ENCODE assay signal across 10 mouse cellular contexts in the genomic region with DNA sequence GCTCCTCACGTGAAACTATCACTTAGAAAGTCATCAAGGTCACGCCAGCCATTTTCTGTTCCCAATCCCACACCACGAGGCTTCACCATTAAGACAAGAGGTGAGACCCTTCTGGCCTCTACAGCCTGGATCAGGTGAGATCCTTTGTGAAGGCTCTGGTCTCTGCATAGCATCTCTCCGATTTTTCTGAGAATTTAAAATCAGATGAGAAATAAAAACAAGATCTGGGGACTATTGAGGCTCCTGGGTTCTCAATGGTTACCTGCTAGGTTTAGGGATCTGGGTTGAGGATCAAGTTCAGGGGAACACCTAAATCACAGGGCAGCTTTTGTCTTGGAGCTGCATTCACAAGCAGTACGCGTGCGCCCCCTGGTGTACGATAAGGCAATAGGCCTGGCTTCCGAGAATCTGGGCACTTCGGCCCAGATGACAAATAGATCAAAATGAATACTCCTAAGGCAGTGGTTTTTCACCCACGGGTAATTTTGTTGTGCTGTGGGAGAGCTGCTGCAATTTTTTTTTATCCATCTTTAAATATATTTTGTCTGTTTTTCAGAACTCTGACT. TPM values are rescaled to one million over a fixed set of nuclear protein-coding genes. Genes with fewer than 3 reads are reported as not detected.
A peak's percentile ranks its signal among the peaks of the same experiment; 100 is the strongest.
DNase-seq lines count a peak whose midpoint lies in the region; ATAC-seq and TF ChIP-seq lines count a peak whose summit lies in the region.
"Had no signal": no experiment of that assay in that cellular context is flagged by ENCODE, and none has a peak within 500 bp of the region (broad histone marks: within the 10 kb centered on the region; RNA-seq: fewer than 3 reads in every experiment).

No protein-coding gene starts in this region.

- peaks cover 12% of the 10 kb centered on the region for H3K4me1 ChIP-seq in intestine, postnatal 0 days (replicated peaks; ENCODE audit: control insufficient read depth, insufficient read depth, low read length)
- H3K4me1 ChIP-seq in intestine, embryonic 15.5 days (replicated peaks), result peaks cover 38% of the 10 kb centered on the region
- H3K4me1 ChIP-seq in embryonic facial prominence, embryonic 10.5 days, result peaks cover 57% of the 10 kb centered on the region
- H3K4me1 ChIP-seq in limb, embryonic 11.5 days (ENCODE audit: control insufficient read depth, insufficient read depth, low read length), result peaks cover 19% of the 10 kb centered on the region

- H3K4me2 ChIP-seq in intestine, postnatal 0 days (replicated peaks; ENCODE audit: low read depth), result no peak overlapping the region
- H3K4me2 ChIP-seq in intestine, embryonic 15.5 days (replicated peaks), result no peak overlapping the region
- H3K4me2 ChIP-seq in limb, embryonic 11.5 days (ENCODE audit: low read depth, severe bottlenecking), result no peak overlapping the region
- H3K4me2 ChIP-seq: neural tube, embryonic 12.5 days had no signal

- peak; percentile 98 for TF ChIP-seq CTCF in intestine, postnatal 0 days (IDR thresholded peaks at IDR 0.05; ENCODE audit: low read depth)

- DNase-seq in adrenal gland, postnatal 25 days, result peak; percentile 87
- peak; percentile 88 for DNase-seq in embryonic facial prominence, embryonic 10.5 days (ENCODE audit: low spot score)
- DNase-seq in limb, embryonic 11.5 days (ENCODE audit: low spot score), result peak; percentile 92
- DNase-seq in ovary, postnatal 36 days (ENCODE audit: low spot score), result peak; percentile 79
- DNase-seq in thymus, postnatal 10 days (ENCODE audit: low spot score in 2 of 2), result peak; percentile 66 to 90

- no peaks in the 10 kb centered on the region for H3K36me3 ChIP-seq in intestine, postnatal 0 days (ENCODE audit: control insufficient read depth, insufficient read depth)
- H3K36me3 ChIP-seq in intestine, embryonic 15.5 days, result no peaks in the 10 kb centered on the region
- peaks cover 15% of the 10 kb centered on the region for H3K36me3 ChIP-seq in embryonic facial prominence, embryonic 10.5 days (replicated peaks)
- no peaks in the 10 kb centered on the region for H3K36me3 ChIP-seq in limb, embryonic 11.5 days (ENCODE audit: control insufficient read depth, insufficient read depth, low read length)
- H3K36me3 ChIP-seq: neural tube, embryonic 12.5 days had no signal

- H3K27ac ChIP-seq in intestine, postnatal 0 days (ENCODE audit: low read depth, low read length), result no peak overlapping the region
- no peak overlapping the region for H3K27ac ChIP-seq in intestine, embryonic 15.5 days
- no peak overlapping the region for H3K27ac ChIP-seq in embryonic facial prominence, embryonic 10.5 days (replicated peaks)
- H3K27ac ChIP-seq in limb, embryonic 11.5 days (replicated peaks; ENCODE audit: low read depth, low read length), result no peak overlapping the region
- H3K27ac ChIP-seq: neural tube, embryonic 12.5 days had no signal

- H3K9me3 ChIP-seq in intestine, postnatal 0 days (ENCODE audit: control insufficient read depth), result no peaks in the 10 kb centered on the region
- H3K9me3 ChIP-seq in intestine, embryonic 15.5 days, result no peaks in the 10 kb centered on the region
- H3K9me3 ChIP-seq in embryonic facial prominence, embryonic 10.5 days, result no peaks in the 10 kb centered on the region
- H3K9me3 ChIP-seq in limb, embryonic 11.5 days (ENCODE audit: control insufficient read depth, low read length), result no peaks in the 10 kb centered on the region
- H3K9me3 ChIP-seq: neural tube, embryonic 12.5 days had no signal

- no peak for ATAC-seq in intestine, postnatal 0 days
- ATAC-seq in intestine, embryonic 15.5 days, result no peak
- ATAC-seq in inflammation-experienced regulatory T-cells, adult 6 months, result peak; percentile 30
- ATAC-seq in limb, embryonic 11.5 days (ENCODE audit: insufficient number of reproducible peaks, low FRiP score, low TSS enrichment, low read depth), result no peak

- WGBS in intestine, postnatal 0 days, result 11% methylated on average over 11 of the region's 11 CpGs
- WGBS in intestine, embryonic 15.5 days, result 10% methylated on average over 11 of the region's 11 CpGs
- WGBS in embryonic facial prominence, embryonic 10.5 days, result 11% methylated on average over 11 of the region's 11 CpGs
- WGBS in limb, embryonic 11.5 days, result 12% methylated on average over 11 of the region's 11 CpGs

- H3K27me3 ChIP-seq in intestine, postnatal 0 days (replicated peaks; ENCODE audit: control insufficient read depth, insufficient read depth, low read length), result no peaks in the 10 kb centered on the region
- H3K27me3 ChIP-seq in intestine, embryonic 15.5 days (replicated peaks), result no peaks in the 10 kb centered on the region
- peaks cover 33% of the 10 kb centered on the region for H3K27me3 ChIP-seq in embryonic facial prominence, embryonic 10.5 days (replicated peaks; ENCODE audit: low read depth, poor library complexity, severe bottlenecking)
- H3K27me3 ChIP-seq in limb, embryonic 11.5 days (ENCODE audit: control insufficient read depth, insufficient read depth, low read length), result no peaks in the 10 kb centered on the region
- H3K27me3 ChIP-seq: neural tube, embryonic 12.5 days had no signal

- H3K9ac ChIP-seq in intestine, postnatal 0 days (ENCODE audit: low read depth, low read length), result no peak overlapping the region
- H3K9ac ChIP-seq in intestine, embryonic 15.5 days, result no peak overlapping the region
- H3K9ac ChIP-seq in limb, embryonic 11.5 days (ENCODE audit: low read length), result no peak overlapping the region
- H3K9ac ChIP-seq: neural tube, embryonic 12.5 days had no signal

- H3K4me3 ChIP-seq in intestine, postnatal 0 days (ENCODE audit: low read depth, low read length), result no peak overlapping the region
- H3K4me3 ChIP-seq in intestine, embryonic 15.5 days (replicated peaks), result no peak overlapping the region
- no peak overlapping the region for H3K4me3 ChIP-seq in embryonic facial prominence, embryonic 10.5 days
- no peak overlapping the region for H3K4me3 ChIP-seq in limb, embryonic 11.5 days (ENCODE audit: low read depth, low read length)
- H3K4me3 ChIP-seq: erythroblast, embryonic 14.5 days; neural tube, embryonic 12.5 days had no signal

RNA-seq across cellular contexts. Expression of gene Ptprf, which starts 1.6 kb away (rescaled TPM):
- 32.8 and 37.9 TPM in 2 replicates for polyA plus RNA-seq in intestine, postnatal 0 days (2015; fragmentation: Nextera tagmentation; extraction: Ambion mirVana)
- polyA plus RNA-seq in intestine, embryonic 15.5 days (2015; fragmentation: Nextera tagmentation; extraction: Ambion mirVana), result 57.7 and 62.4 TPM in 2 replicates
- 55.0 and 60.3 TPM in 2 replicates for total RNA-seq in adrenal gland, postnatal 25 days (2021)
- polyA plus RNA-seq in embryonic facial prominence, embryonic 10.5 days (2016; fragmentation: Nextera tagmentation; extraction: Ambion mirVana), result 88.2 and 95.5 TPM in 2 replicates
- polyA plus RNA-seq in inflammation-experienced regulatory T-cells, adult 6 months (2017; shearing (Covaris generic)), result under 1 TPM; 0.11 to 0.92 (median 0.56) TPM
- 46.8 and 51.0 TPM in 2 replicates for polyA plus RNA-seq in limb, embryonic 11.5 days (2014; fragmentation: Nextera tagmentation; extraction: Ambion mirVana)

Comparison
In these comparisons a context has a peak if more than half of its experiments do, and no peak if none do; other contexts are left out.
1. RNA of gene Ptprf, which starts 1.6 kb away (polyA plus RNA-seq): 88.2 to 95.5 TPM in embryonic facial prominence, embryonic 10.5 days, 57.7 to 62.4 TPM in intestine, embryonic 15.5 days, 46.8 to 51.0 TPM in limb, embryonic 11.5 days and 32.8 to 37.9 TPM in intestine, postnatal 0 days; 0.11 to 0.92 TPM in inflammation-experienced regulatory T-cells, adult 6 months; every median in the first group is over 10 times any median in the second.
2. Peak in every context shown above with its lines, with median percentiles within 50 percentile points of each other: DNase-seq.